Mouse (Mus musculus): ENCODE data around the gene Taf1a. TPM values are rescaled to one million over a fixed set of nuclear protein-coding genes. Genes with fewer than 3 reads are reported as not detected.
"Not testable (repeated sequence)": the region's sequence is repeated elsewhere in the genome, so short reads cannot be mapped to it uniquely, and the experiment has no call there.

The Taf1a gene
- total RNA-seq, 2 experiments from 2014 or later: 16.2 to 17.5 TPM

DNA sequence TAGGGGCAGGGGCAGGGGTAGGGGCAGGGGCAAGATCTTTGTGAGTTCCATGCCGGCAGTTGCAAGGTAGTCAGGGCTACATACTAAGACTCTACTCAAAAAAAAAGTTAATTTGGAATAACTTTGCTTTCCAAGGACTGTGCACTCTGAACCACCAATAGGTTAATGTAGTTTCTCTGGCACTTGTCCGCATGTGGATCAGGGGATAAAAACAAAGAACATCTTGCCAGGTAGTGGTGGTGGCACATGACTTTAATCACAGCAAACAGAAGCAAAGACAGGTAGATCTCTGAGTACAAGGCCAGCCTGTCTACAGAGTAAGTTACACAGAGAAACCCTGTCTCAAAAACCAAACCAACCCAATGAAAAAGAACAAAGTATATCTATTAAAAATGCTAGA lies 6.2 kb upstream of the Taf1a start:
- DNase-seq (ENCODE audit: low spot score in 2 of 2): no peak
- intact Hi-C loops (cut with DNase I): no loop called here

DNA sequence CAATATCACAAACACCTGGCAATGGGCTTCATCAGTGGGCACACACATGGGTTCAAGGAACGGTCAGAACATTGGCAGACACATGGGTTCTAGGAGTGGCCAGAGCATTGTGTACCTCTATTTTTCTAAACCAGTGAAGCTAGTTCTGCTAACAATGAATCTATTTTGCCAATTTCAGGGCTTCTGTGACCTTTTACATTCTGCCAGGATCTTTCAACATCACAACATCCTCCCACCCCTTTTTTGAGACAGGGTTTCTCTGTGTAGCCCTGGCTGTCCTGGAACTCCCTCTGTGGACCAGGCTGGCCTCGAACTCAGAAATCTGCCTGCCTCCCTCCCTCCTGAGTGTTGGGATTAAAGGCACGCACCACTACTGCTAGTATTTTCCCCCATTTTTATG lies 1.4 kb upstream of the Taf1a start:
- DNase-seq (ENCODE audit: low spot score in 2 of 2); intact Hi-C loops (cut with DNase I): not testable (repeated sequence)

DNA sequence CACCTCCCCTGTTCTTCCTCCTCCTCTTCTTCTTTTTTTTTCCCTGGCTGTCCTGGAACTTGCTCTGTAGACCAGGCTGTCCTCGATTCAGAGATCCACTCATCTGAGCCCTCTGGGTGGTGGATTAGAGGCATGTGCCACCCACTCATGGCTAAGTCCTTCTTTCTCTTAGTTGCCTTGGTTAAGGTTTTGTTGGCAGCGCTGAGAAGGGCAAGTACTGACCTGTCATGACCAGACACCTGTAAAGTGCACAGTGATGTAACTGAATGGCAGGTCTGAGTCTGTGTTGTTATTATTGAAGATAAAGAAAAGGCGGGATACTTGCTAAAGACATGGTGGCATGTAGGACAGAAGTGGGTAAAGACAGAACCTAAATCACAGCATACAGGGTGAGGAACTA lies 14.6 kb downstream of the Taf1a start:
- intact Hi-C loops (cut with DNase I): no loop called here
- DNase-seq (ENCODE audit: low spot score in 2 of 2): no peak

DNA sequence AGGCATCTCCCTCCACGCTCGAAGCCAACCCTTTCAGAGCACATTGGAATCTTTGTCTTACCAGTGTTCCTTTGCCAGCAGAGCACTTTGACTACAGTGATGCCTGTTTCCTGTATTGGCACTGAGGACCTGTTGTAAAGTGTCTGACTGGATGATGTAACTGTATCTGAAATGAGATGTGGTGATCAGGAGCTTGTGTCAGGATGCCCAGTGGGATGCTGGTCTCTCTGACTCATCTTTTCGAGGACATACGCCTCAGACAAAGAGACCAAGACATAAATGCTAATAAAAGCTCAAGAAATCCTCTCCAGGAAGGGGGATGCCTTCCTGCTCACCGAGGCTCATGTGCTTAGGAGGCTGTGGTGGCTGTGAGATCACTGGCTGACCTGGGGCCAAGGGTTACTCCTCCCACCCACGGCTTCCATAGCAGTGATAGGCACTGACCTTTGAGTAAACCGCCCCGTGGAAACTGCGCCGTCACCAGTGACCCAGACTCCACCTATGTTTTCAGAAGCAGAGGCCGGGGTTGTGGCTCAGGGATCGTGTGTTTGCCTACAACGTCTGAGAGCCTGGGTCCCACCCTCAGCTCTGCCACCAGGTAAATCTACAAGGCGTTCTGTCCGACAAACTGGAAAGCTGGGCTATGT lies 25.4 kb downstream of the Taf1a start:
- intact Hi-C loops (cut with DNase I): no loop called here

DNA sequence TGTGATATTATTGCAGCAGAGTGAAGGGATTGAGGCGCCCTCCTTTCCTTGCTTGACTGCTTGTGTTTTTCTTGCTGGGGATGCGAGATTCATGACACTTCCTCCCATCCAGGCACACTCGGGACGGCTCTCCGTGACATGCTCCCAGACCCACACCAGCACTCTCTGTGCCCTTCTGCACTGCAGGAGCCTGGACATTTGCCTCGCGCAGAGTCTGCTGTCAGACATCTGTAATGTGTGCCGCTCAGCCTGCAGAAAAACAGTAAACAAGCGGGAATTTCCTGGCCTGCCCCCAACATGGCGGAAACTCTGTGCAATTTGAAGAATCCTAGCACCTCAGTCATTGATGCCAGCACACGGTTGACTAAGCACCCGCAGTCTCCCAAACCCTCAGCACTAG lies 29.1 kb downstream of the Taf1a start, which contains the start of gene Hhipl2:
TSS of gene Hhipl2 (plus strand) at position 343 of the 400 bp plus-strand sequence.
- no peak for DNase-seq (ENCODE audit: low spot score in 2 of 2)
- intact Hi-C loops (cut with DNase I): no loop called here

More for the DNA sequence above, 25.4 kb downstream of the Taf1a start:
- no peak for DNase-seq (ENCODE audit: low spot score in 2 of 2)

DNA sequence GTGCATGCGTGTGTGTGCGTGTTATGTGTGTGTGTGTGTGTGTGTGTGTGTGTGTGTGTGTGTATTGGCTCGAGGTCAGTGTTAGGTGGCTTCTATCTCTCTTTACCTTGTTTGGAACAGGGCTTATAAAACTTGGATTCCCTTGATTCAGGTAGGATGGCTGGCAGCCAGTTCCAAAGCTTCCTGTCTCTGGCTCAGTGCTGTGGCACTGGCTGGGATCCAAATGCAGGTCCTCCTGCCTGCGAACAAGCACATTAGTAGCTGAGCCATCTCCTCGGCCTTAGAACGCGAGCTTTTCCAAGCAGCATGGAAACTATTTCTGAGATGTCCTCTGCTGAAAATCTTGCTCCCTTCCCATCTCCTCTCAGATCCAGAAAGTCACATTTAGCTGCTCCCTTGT lies 31.0 kb downstream of the Taf1a start:
- intact Hi-C loops (cut with DNase I): no loop called here
- no peak for DNase-seq (ENCODE audit: low spot score in 2 of 2)

DNA sequence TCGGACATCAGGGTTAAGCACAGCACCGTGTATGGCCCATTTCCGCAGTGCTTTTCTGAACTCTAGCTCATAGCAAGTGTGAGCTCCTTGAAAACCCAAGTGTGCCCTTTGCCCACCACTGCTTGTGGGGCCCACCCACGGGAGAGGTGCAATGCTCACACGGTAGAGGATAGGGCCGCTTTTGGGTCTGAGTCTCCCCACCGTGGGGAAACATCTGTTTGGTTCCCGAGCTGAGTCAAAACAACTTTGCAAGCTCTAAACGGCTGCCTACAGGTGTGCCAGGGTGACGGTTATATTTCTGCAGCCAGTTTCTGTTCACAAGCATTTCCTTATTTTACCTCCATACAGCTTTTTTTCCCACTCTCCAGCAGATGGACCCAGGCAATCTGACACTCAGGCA lies 31.5 kb downstream of the Taf1a start:
- intact Hi-C loops (cut with DNase I): no loop called here
- no peak for DNase-seq (ENCODE audit: low spot score in 2 of 2)

DNA sequence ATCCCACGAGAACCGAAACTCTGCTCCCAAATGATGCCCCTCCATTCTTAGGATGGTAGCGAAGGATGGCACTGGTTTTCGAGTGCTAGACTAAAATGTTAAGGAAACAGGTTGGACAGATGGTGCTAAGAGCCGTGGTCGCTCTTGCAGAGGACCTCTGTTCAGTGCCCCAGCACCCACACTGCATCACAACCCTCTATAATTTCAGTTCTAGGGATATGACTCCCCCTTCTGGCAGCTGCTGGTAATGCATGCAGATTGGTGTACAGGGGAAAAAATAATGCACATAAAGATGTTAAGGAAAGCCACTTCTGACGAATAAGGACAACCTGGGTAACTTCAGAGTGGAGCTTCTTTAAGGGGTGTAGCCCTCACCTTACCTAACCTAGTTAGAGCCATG lies 35.3 kb downstream of the Taf1a start:
- intact Hi-C loops (cut with DNase I): no loop called here
- no peak for DNase-seq (ENCODE audit: low spot score in 2 of 2)

DNA sequence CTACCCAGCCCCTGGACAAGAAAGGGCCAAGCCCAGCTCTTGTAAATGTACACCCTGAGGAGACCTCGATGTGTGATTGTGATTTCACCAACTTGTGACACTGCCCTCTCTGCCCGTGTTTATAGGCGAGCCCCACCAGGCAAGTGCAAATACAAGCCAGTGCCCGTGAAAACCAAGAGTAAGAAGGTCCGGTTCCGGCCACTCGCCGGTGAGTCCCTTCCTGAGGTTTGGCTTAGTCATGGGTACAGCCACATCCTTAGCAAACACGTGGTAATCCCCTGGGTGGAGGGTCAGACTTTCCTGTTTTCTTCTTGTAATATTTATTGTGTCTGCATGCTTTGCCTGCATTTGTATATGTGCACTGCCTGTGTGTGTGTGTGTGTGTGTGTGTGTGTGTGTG lies 46.1 kb downstream of the Taf1a start:
- intact Hi-C loops (cut with DNase I): no loop called here
- DNase-seq (ENCODE audit: low spot score in 2 of 2): no peak

DNA sequence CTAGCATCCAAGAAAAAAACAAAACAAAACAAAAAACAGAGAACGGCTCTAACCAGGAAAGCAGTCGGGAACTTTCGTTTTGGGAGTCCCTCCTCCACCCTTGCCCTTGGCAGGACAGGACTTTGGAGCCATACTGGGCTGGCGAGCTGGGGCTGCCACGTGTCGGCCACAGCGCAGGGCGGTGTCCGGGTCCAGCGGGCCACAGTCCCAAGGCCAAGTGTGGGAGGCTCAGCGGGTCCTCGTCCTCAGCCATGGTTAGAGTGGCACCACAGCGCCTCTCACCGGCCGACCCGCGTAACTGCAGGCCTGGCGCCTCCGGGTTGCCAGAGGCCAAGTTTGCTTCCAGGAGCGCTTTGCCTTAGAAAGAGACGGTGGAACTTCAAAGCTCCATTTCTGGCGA lies 50.3 kb downstream of the Taf1a start:
- intact Hi-C loops (cut with DNase I): no loop called here
- peak; percentile 49 to 52 for DNase-seq (ENCODE audit: low spot score in 2 of 2)

DNA sequence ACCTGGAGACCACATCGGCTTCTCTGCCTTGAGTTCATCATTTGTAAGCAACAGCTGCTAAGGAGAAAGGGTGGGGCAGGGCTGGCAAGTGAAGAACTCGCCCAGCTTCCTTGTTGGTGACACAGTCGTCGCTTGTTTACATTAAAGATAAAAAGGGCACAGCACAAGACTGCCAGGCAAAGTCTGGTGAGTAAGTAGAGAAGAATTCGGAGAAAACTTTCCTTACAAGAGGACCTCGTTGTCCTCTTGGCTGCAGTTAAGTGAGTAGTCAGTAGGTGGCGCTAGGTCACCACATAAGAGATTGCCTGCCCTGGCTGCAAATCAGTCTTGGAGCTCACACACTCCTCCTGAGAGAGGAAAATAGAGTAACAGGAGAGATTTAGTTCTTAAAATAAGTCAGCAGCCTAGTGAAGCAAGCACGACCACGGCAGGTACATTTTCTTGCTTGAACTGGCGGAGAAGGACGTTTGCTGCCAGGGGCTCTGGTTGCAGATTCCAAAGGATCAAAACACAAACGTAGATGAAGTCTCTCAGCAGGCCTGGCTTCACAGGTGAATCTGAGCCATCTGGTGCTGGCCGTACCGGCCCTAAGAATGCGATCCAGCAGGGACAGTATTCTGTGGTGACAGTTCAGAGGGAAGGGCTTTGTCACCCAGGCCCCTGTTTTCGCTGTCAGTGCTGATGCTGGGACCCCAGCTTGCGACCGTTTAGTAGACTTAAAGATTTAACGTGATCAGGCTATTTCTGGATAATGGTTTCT lies 53.4 kb downstream of the Taf1a start:
- intact Hi-C loops (cut with DNase I): loop anchor here (1.0 kb wide), 2 partner anchors 215 to 793 kb away; no protein-coding TSS in a partner anchor
- DNase-seq (ENCODE audit: low spot score in 2 of 2): peak; percentile 82 to 88

DNA sequence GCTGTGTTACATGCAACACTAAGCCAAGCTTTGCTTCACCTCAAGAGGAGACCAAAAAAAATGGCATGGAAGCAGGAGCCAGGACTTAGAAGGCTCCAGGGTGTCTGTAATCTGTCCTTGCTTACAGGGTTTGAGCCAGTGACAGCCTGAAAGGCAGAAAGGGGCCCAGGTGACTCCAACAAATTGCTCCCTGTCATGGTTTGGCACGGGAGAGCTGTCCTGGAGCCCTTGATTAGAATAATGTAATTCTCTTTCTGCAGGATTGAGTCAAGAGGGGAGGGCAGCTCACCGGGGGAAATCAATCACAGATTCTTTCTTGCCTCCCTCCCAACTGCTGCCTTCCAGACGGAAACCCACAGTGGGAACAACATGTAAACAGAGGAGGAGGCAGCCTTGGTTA lies 64.3 kb downstream of the Taf1a start:
- intact Hi-C loops (cut with DNase I): no loop called here
- no peak for DNase-seq (ENCODE audit: low spot score in 2 of 2)

Other genes with a start within 250 kb of the Taf1a start
- 1 to 10 TPM; 5.4 to 7.3 TPM for gene Disp1, start 167.5 kb upstream of the Taf1a start, total RNA-seq (2021)
- gene Aida, start 92.4 kb upstream of the Taf1a start, total RNA-seq (2021): 10 to 100 TPM; 47.5 to 51.5 TPM
- gene Brox, start 91.7 kb upstream of the Taf1a start, total RNA-seq (2021): 10 to 100 TPM; 49.3 to 51.3 TPM
- 100 to 1,000 TPM; 225 to 235 TPM for gene Mia3, start 19.4 kb upstream of the Taf1a start, total RNA-seq (2021)
- 1 to 10 TPM in 1 of 2 experiments, under 1 TPM in 1; 0.30 to 1.3 TPM for gene Hhipl2, start 29.2 kb downstream of the Taf1a start, total RNA-seq (2021)

Data from left cerebral cortex, postnatal 25 days (tissue).